Mouse (Mus musculus): ENCODE data around the gene 2200002D01Rik. TPM values are rescaled to one million over a fixed set of nuclear protein-coding genes. Genes with fewer than 3 reads are reported as not detected.

Gene 2200002D01Rik
- polyA plus RNA-seq, 1 experiment from 2014 or later: 836 TPM

- Histone ChIP-seq H3K27ac (ENCODE audit: low read depth, low read length) (no peak overlapping the region; the same call in 1 of the 2 replicates), H3K9me3 (ENCODE audit: control insufficient read depth) (no peaks in the 10 kb centered on the region), H3K9ac (ENCODE audit: low read depth, low read length) (0 out of 2 replicates have a peak overlapping the region, but pooled peaks have one; percentile 3), H3K36me3 (ENCODE audit: control insufficient read depth, insufficient read depth) (peaks cover 38% of the 10 kb centered on the region; the same call in 1 of the 2 replicates), H3K4me3 (ENCODE audit: low read depth, low read length) (no peak overlapping the region), H3K4me1 (replicated peaks; ENCODE audit: control insufficient read depth, insufficient read depth, low read length) (peaks cover 25% of the 10 kb centered on the region; the same call in 1 of the 2 replicates), H3K4me2 (replicated peaks; ENCODE audit: low read depth) (no peak overlapping the region), H3K27me3 (replicated peaks; ENCODE audit: control insufficient read depth, insufficient read depth, low read length) (no peaks in the 10 kb centered on the region)
- 73% methylated on average over 1 of the region's 1 CpGs for WGBS
- ATAC-seq: no peak
- TF ChIP-seq CTCF (IDR thresholded peaks at IDR 0.05; ENCODE audit: low read depth): no peak
Observed at GRCm38 (mm10) chr7:29257368-29257767, 9.1 kb upstream of the 2200002D01Rik start.

DNA sequence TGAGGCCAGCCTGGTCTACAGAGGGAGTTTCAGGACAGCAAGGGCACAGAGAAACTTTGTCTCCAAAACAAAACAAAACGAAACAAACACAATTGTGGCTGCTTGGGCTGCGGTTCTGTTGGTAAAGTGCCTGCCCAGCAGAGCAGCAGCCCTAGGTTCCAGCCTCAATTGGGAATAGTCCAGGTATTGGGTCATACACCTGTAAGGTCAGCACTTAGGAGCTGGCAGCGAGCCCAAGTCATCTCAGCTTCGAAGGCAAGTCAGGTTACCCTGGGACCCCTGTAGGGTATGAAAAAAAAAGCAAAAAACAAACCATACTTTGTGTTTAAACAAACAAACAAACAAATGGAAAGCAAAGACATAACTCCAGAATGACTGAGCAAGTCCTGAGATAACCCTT is 7.6 kb upstream of the 2200002D01Rik start:
- Histone ChIP-seq H3K9me3 (ENCODE audit: control insufficient read depth) (no peaks in the 10 kb centered on the region), H3K4me3 (ENCODE audit: low read depth, low read length) (no peak overlapping the region), H3K27ac (ENCODE audit: low read depth, low read length) (peak overlapping the region; percentile 95; the same call in 1 of the 2 replicates), H3K9ac (ENCODE audit: low read depth, low read length) (no peak overlapping the region), H3K4me1 (replicated peaks; ENCODE audit: control insufficient read depth, insufficient read depth, low read length) (peaks cover 33% of the 10 kb centered on the region; the same call in 1 of the 2 replicates), H3K27me3 (replicated peaks; ENCODE audit: control insufficient read depth, insufficient read depth, low read length) (no peaks in the 10 kb centered on the region), H3K36me3 (ENCODE audit: control insufficient read depth, insufficient read depth) (peaks cover 38% of the 10 kb centered on the region; the same call in 1 of the 2 replicates), H3K4me2 (replicated peaks; ENCODE audit: low read depth) (no peak overlapping the region)
- no peak for TF ChIP-seq CTCF (IDR thresholded peaks at IDR 0.05; ENCODE audit: low read depth)
- no peak for ATAC-seq
- WGBS: 78% methylated on average over 4 of the region's 4 CpGs

GRCm38 (mm10) chr7:29253842-29254241 is 5.6 kb upstream of the 2200002D01Rik start:
- Histone ChIP-seq H3K27me3 (replicated peaks; ENCODE audit: control insufficient read depth, insufficient read depth, low read length) (no peaks in the 10 kb centered on the region), H3K4me2 (replicated peaks; ENCODE audit: low read depth) (peak overlapping the region; percentile 27), H3K9ac (ENCODE audit: low read depth, low read length) (peak overlapping the region; percentile 34; the same call in 1 of the 2 replicates), H3K36me3 (ENCODE audit: control insufficient read depth, insufficient read depth) (peaks cover 32% of the 10 kb centered on the region; the same call in 1 of the 2 replicates), H3K4me3 (ENCODE audit: low read depth, low read length) (no peak overlapping the region), H3K27ac (ENCODE audit: low read depth, low read length) (peak overlapping the region; percentile 95), H3K9me3 (ENCODE audit: control insufficient read depth) (no peaks in the 10 kb centered on the region), H3K4me1 (replicated peaks; ENCODE audit: control insufficient read depth, insufficient read depth, low read length) (peaks cover 39% of the 10 kb centered on the region; the same call in 1 of the 2 replicates)
- WGBS: 13% methylated on average over 5 of the region's 5 CpGs
- ATAC-seq: peak; percentile 81
- TF ChIP-seq CTCF (IDR thresholded peaks at IDR 0.05; ENCODE audit: low read depth): no peak

- TF ChIP-seq CTCF (IDR thresholded peaks at IDR 0.05; ENCODE audit: low read depth): no peak
- H3K4me3 ChIP-seq (ENCODE audit: low read depth, low read length): no peak overlapping the region
- no peaks in the 10 kb centered on the region for H3K9me3 ChIP-seq (ENCODE audit: control insufficient read depth)
- WGBS: 36% methylated on average over 3 of the region's 3 CpGs
- H3K4me1 ChIP-seq (replicated peaks; ENCODE audit: control insufficient read depth, insufficient read depth, low read length): peaks cover 29% of the 10 kb centered on the region; the same call in 1 of the 2 replicates
- H3K9ac ChIP-seq (ENCODE audit: low read depth, low read length): no peak overlapping the region
- peak; percentile 78 for ATAC-seq
- H3K27me3 ChIP-seq (replicated peaks; ENCODE audit: control insufficient read depth, insufficient read depth, low read length): no peaks in the 10 kb centered on the region
- peaks cover 19% of the 10 kb centered on the region; the same call in 1 of the 2 replicates for H3K36me3 ChIP-seq (ENCODE audit: control insufficient read depth, insufficient read depth)
- H3K27ac ChIP-seq (ENCODE audit: low read depth, low read length): peak overlapping the region; percentile 95
- H3K4me2 ChIP-seq (replicated peaks; ENCODE audit: low read depth): peak overlapping the region; percentile 21; the same call in 1 of the 2 replicates
Observed at GRCm38 (mm10) chr7:29251166-29251565, 2.9 kb upstream of the 2200002D01Rik start.

GRCm38 (mm10) chr7:29247706-29248105 is 560 bp downstream of the 2200002D01Rik start:
- peak overlapping the region; percentile 97 for H3K27ac ChIP-seq (ENCODE audit: low read depth, low read length)
- peak overlapping the region; percentile 67 for H3K4me2 ChIP-seq (replicated peaks; ENCODE audit: low read depth)
- peak overlapping the region; percentile 57 for H3K4me3 ChIP-seq (ENCODE audit: low read depth, low read length)
- no peaks in the 10 kb centered on the region for H3K9me3 ChIP-seq (ENCODE audit: control insufficient read depth)
- H3K9ac ChIP-seq (ENCODE audit: low read depth, low read length): peak overlapping the region; percentile 70
- H3K4me1 ChIP-seq (replicated peaks; ENCODE audit: control insufficient read depth, insufficient read depth, low read length): peaks cover 15% of the 10 kb centered on the region; the same call in 1 of the 2 replicates
- no peaks in the 10 kb centered on the region for H3K27me3 ChIP-seq (replicated peaks; ENCODE audit: control insufficient read depth, insufficient read depth, low read length)
- H3K36me3 ChIP-seq (ENCODE audit: control insufficient read depth, insufficient read depth): peaks cover 18% of the 10 kb centered on the region; the same call in 1 of the 2 replicates
- no peak for ATAC-seq
- 26% methylated on average over 19 of the region's 19 CpGs for WGBS
- no peak for TF ChIP-seq CTCF (IDR thresholded peaks at IDR 0.05; ENCODE audit: low read depth)

GRCm38 (mm10) chr7:29247314-29247700 is 959 bp downstream of the 2200002D01Rik start:
- peak overlapping the region; percentile 70 for H3K9ac ChIP-seq (ENCODE audit: low read depth, low read length)
- no peaks in the 10 kb centered on the region for H3K27me3 ChIP-seq (replicated peaks; ENCODE audit: control insufficient read depth, insufficient read depth, low read length)
- peaks cover 18% of the 10 kb centered on the region; the same call in 1 of the 2 replicates for H3K36me3 ChIP-seq (ENCODE audit: control insufficient read depth, insufficient read depth)
- peak overlapping the region; percentile 57 for H3K4me3 ChIP-seq (ENCODE audit: low read depth, low read length)
- no peak for ATAC-seq
- TF ChIP-seq CTCF (IDR thresholded peaks at IDR 0.05; ENCODE audit: low read depth): peak; percentile 97
- peak overlapping the region; percentile 67 for H3K4me2 ChIP-seq (replicated peaks; ENCODE audit: low read depth)
- no peaks in the 10 kb centered on the region for H3K9me3 ChIP-seq (ENCODE audit: control insufficient read depth)
- WGBS: 25% methylated on average over 16 of the region's 16 CpGs
- H3K27ac ChIP-seq (ENCODE audit: low read depth, low read length): peak overlapping the region; percentile 97
- H3K4me1 ChIP-seq (replicated peaks; ENCODE audit: control insufficient read depth, insufficient read depth, low read length): peaks cover 15% of the 10 kb centered on the region; the same call in 1 of the 2 replicates
